Mouse (Mus musculus): ENCODE measurements at regions not wholly inside any gene's neighbourhood (a gene's known extent, or its start where the extent isn't known, plus 50 kb on each side); places are given as distances from the start of the nearest gene placed in this dataset.

DNA sequence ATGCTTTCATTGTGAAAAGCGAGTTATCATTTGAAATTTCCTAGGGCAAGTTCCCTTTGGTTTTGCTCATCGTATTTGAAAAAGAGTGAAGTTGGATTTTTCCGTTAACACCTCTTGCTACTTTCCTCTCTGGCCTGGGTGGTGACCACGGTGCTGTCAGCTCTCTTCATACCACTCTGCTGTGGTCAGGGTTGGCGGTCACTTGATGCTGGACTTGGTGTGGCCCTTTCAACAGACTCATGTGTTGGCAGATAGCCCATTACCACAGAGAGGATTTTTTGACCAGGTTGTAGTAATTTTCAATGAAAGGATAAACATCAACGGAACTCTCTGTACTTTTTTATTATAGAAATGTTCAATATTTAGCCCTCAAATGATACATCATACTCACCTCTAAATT is 354.3 kb upstream of the Pik3r1 start:
- no peaks in the 10 kb centered on the region for H3K4me1 ChIP-seq (ENCODE audit: control insufficient read depth, insufficient read depth, low read length)
- H3K4me3 ChIP-seq (ENCODE audit: insufficient read depth, low read depth, low read length), result no peak overlapping the region
- DNase-seq (ENCODE audit: extremely low read depth, low read depth, low spot score), result no peak
- TF ChIP-seq CTCF (IDR thresholded peaks at IDR 0.05; ENCODE audit: low read depth, low read length) (no peak), POLR2A (IDR thresholded peaks at IDR 0.05; ENCODE audit: extremely low read depth, insufficient read depth, low read length) (no peak)
- no peaks in the 10 kb centered on the region for H3K36me3 ChIP-seq (ENCODE audit: control insufficient read depth, insufficient read depth, low read length)
- no peaks in the 10 kb centered on the region for H3K27me3 ChIP-seq (ENCODE audit: control insufficient read depth, insufficient read depth, low read length)
- H3K27ac ChIP-seq (replicated peaks; ENCODE audit: insufficient read depth, low read depth, low read length), result no peak overlapping the region
- no peaks in the 10 kb centered on the region for H3K79me2 ChIP-seq (ENCODE audit: control insufficient read depth, insufficient read depth, low read length)
- no peak overlapping the region for H3K9ac ChIP-seq (ENCODE audit: low read depth, low read length)
- WGBS, result 87% methylated on average over 6 of the region's 6 CpGs

DNA sequence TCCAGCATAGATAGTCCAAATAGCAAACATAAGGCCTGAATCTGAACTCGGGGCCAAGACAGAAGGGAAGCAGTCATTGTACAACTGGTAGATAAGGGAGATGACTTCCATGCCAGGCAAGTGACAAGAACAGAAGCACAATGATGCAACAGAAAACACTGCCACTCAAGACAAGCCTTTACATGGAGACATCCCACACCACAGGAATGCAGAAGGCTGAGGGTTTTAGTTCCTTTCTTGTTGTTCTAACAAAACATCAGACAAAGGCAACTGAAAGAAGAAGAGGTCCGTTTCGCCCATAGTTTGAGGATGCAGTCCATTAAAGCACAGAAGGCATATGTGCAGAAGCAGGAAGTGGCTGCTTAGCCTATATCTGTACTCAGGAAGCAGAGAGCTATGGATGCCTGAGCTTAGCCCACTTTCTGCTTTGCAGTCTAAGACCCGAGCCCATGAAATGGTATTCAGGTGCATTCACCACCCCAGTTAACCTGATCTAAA is 360.0 kb upstream of the Pik3r1 start:
- TF ChIP-seq CTCF (IDR thresholded peaks at IDR 0.05; ENCODE audit: low read depth, low read length), result no peak
- no peak for TF ChIP-seq POLR2A (IDR thresholded peaks at IDR 0.05; ENCODE audit: extremely low read depth, insufficient read depth, low read length)

GRCm38 (mm10) chr13:102131459-102131858 is 363.4 kb upstream of the Pik3r1 start:
- no peaks in the 10 kb centered on the region for H3K36me3 ChIP-seq (ENCODE audit: control insufficient read depth, insufficient read depth, low read length)
- 94% methylated on average over 2 of the region's 2 CpGs for WGBS
- H3K4me3 ChIP-seq (ENCODE audit: insufficient read depth, low read depth, low read length), result no peak overlapping the region
- H3K79me2 ChIP-seq (ENCODE audit: control insufficient read depth, insufficient read depth, low read length), result no peaks in the 10 kb centered on the region
- no peak for TF ChIP-seq CTCF (IDR thresholded peaks at IDR 0.05; ENCODE audit: low read depth, low read length)
- TF ChIP-seq POLR2A (IDR thresholded peaks at IDR 0.05; ENCODE audit: extremely low read depth, insufficient read depth, low read length), result no peak
- no peaks in the 10 kb centered on the region for H3K27me3 ChIP-seq (ENCODE audit: control insufficient read depth, insufficient read depth, low read length)
- DNase-seq (ENCODE audit: extremely low read depth, low read depth, low spot score), result no peak
- no peak overlapping the region for H3K9ac ChIP-seq (ENCODE audit: low read depth, low read length)
- no peak overlapping the region for H3K27ac ChIP-seq (replicated peaks; ENCODE audit: insufficient read depth, low read depth, low read length)
- no peaks in the 10 kb centered on the region for H3K4me1 ChIP-seq (ENCODE audit: control insufficient read depth, insufficient read depth, low read length)

More for the DNA sequence above, 360.0 kb upstream of the Pik3r1 start:
- Histone ChIP-seq H3K36me3 (ENCODE audit: control insufficient read depth, insufficient read depth, low read length) (no peaks in the 10 kb centered on the region), H3K27ac (replicated peaks; ENCODE audit: insufficient read depth, low read depth, low read length) (no peak overlapping the region), H3K27me3 (ENCODE audit: control insufficient read depth, insufficient read depth, low read length) (no peaks in the 10 kb centered on the region), H3K4me3 (ENCODE audit: insufficient read depth, low read depth, low read length) (no peak overlapping the region), H3K9ac (ENCODE audit: low read depth, low read length) (no peak overlapping the region), H3K4me1 (ENCODE audit: control insufficient read depth, insufficient read depth, low read length) (no peaks in the 10 kb centered on the region), H3K79me2 (ENCODE audit: control insufficient read depth, insufficient read depth, low read length) (no peaks in the 10 kb centered on the region)
- no peak for DNase-seq (ENCODE audit: extremely low read depth, low read depth, low spot score)
- 72% methylated on average over 4 of the region's 4 CpGs for WGBS

GRCm38 (mm10) chr13:102132154-102132553 is 364.1 kb upstream of the Pik3r1 start:
- Histone ChIP-seq H3K9ac (ENCODE audit: low read depth, low read length) (no peak overlapping the region), H3K27me3 (ENCODE audit: control insufficient read depth, insufficient read depth, low read length) (no peaks in the 10 kb centered on the region), H3K4me1 (ENCODE audit: control insufficient read depth, insufficient read depth, low read length) (no peaks in the 10 kb centered on the region), H3K79me2 (ENCODE audit: control insufficient read depth, insufficient read depth, low read length) (no peaks in the 10 kb centered on the region), H3K27ac (replicated peaks; ENCODE audit: insufficient read depth, low read depth, low read length) (no peak overlapping the region), H3K4me3 (ENCODE audit: insufficient read depth, low read depth, low read length) (no peak overlapping the region), H3K36me3 (ENCODE audit: control insufficient read depth, insufficient read depth, low read length) (no peaks in the 10 kb centered on the region)
- TF ChIP-seq POLR2A (IDR thresholded peaks at IDR 0.05; ENCODE audit: extremely low read depth, insufficient read depth, low read length) (no peak), CTCF (IDR thresholded peaks at IDR 0.05; ENCODE audit: low read depth, low read length) (no peak)
- DNase-seq (ENCODE audit: extremely low read depth, low read depth, low spot score), result no peak
- 95% methylated on average over 5 of the region's 5 CpGs for whole genome bisulfite sequencing

DNA sequence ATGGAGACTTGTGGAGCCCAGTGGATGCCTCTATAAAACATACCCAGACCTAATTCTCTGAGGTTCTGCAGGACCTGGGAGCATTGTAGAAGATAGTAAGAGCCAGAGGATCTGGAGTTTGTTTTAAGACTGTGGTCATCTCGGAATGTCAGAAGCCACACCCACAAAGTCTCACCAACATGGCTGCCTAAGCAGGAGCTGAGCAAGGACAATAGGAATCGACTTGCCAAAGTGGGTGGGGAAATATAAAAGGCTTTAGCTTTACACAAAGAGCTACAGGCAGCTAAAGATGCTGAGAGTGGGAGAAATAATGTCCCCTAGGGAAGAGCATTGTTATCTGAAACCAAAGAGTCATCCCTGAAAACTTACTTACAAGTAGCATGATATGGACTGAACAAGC is 364.7 kb upstream of the Pik3r1 start:
- Histone ChIP-seq H3K27me3 (ENCODE audit: control insufficient read depth, insufficient read depth, low read length) (no peaks in the 10 kb centered on the region), H3K4me3 (ENCODE audit: insufficient read depth, low read depth, low read length) (no peak overlapping the region), H3K79me2 (ENCODE audit: control insufficient read depth, insufficient read depth, low read length) (no peaks in the 10 kb centered on the region), H3K27ac (replicated peaks; ENCODE audit: insufficient read depth, low read depth, low read length) (no peak overlapping the region), H3K4me1 (ENCODE audit: control insufficient read depth, insufficient read depth, low read length) (no peaks in the 10 kb centered on the region), H3K36me3 (ENCODE audit: control insufficient read depth, insufficient read depth, low read length) (no peaks in the 10 kb centered on the region), H3K9ac (ENCODE audit: low read depth, low read length) (no peak overlapping the region)
- WGBS, result 69% methylated on average over 2 of the region's 2 CpGs
- DNase-seq (ENCODE audit: extremely low read depth, low read depth, low spot score), result no peak
- TF ChIP-seq POLR2A (IDR thresholded peaks at IDR 0.05; ENCODE audit: extremely low read depth, insufficient read depth, low read length), result no peak
- no peak for TF ChIP-seq CTCF (IDR thresholded peaks at IDR 0.05; ENCODE audit: low read depth, low read length)

DNA sequence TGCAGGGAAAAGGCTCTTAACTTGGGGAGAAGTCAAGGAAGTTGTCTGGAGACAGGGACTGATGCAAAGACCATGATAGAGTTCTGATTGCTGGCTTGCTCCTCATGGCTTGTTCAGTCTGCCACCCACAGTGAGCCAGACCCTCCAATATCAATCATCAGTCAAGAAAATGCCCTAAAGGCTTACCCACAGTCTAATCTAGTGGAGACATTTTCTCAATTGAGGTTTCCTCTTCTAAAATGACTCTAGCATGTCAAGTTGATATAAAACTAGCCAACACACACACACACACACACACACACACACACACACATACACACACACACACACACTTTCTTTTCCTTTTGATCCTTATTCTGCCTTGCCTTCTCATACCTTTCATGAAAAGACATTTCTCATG is 367.2 kb upstream of the Pik3r1 start:
- no peak overlapping the region for H3K4me3 ChIP-seq (ENCODE audit: insufficient read depth, low read depth, low read length)
- no peaks in the 10 kb centered on the region for H3K79me2 ChIP-seq (ENCODE audit: control insufficient read depth, insufficient read depth, low read length)
- TF ChIP-seq POLR2A (IDR thresholded peaks at IDR 0.05; ENCODE audit: extremely low read depth, insufficient read depth, low read length) (no peak), CTCF (IDR thresholded peaks at IDR 0.05; ENCODE audit: low read depth, low read length) (no peak)
- no peak overlapping the region for H3K9ac ChIP-seq (ENCODE audit: low read depth, low read length)
- no peaks in the 10 kb centered on the region for H3K4me1 ChIP-seq (ENCODE audit: control insufficient read depth, insufficient read depth, low read length)
- H3K27ac ChIP-seq (replicated peaks; ENCODE audit: insufficient read depth, low read depth, low read length), result no peak overlapping the region
- H3K36me3 ChIP-seq (ENCODE audit: control insufficient read depth, insufficient read depth, low read length), result no peaks in the 10 kb centered on the region
- DNase-seq (ENCODE audit: extremely low read depth, low read depth, low spot score), result no peak
- H3K27me3 ChIP-seq (ENCODE audit: control insufficient read depth, insufficient read depth, low read length), result no peaks in the 10 kb centered on the region

Data from liver, adult 2 months (tissue).